Mouse (Mus musculus): ENCODE results near the gene Sf1. TPM values are rescaled to one million over a fixed set of nuclear protein-coding genes. Genes with fewer than 3 reads are reported as not detected.

Gene Sf1
- total RNA-seq, 2 experiments from 2014 or later = 185 to 186 TPM

- intact Hi-C loops (cut with DNase I) = no loop called here
- DNase-seq (ENCODE audit: low spot score in 2 of 2) = no peak
These were observed 49.3 kb downstream of the Sf1 start for GRCm38 (mm10) chr19:6412798-6413197.

DNA sequence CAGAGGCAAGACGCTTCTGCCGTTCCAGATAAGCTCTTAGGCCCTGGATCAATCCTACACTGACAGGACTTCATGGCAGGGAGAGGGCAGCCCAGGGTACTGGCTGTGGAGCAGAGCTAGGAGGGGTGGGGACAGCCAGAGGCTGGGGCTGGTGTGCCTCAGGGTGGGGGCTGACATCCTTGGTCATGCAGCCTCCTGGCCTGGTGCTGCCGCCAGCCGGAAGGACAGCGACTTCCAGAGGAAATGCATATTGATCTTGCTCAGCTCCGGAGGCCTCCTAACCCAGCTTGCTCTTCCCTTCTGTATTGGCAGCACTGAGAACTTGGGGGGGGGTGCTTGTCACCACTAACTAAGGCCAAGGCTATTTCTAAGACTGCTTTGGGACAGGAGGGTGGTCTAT is 52.0 kb downstream of the Sf1 start:
- intact Hi-C loops (cut with DNase I) = loop anchor here (5.0 kb wide), 1 partner anchor 37 kb away; no protein-coding TSS in a partner anchor
- DNase-seq (ENCODE audit: low spot score in 2 of 2) = no peak

- intact Hi-C loops (cut with DNase I) = loop anchor here (5.0 kb wide), 1 partner anchor 36 kb away; no protein-coding TSS in a partner anchor
- DNase-seq (ENCODE audit: low spot score in 2 of 2) = peak in 1 of 2 experiments; percentile 57
These were observed 52.8 kb downstream of the Sf1 start for GRCm38 (mm10) chr19:6416124-6416770.

GRCm38 (mm10) chr19:6416894-6417761 is 53.6 kb downstream of the Sf1 start:
- no peak for DNase-seq (ENCODE audit: low spot score in 2 of 2)
- intact Hi-C loops (cut with DNase I) = loop anchor here (5.0 kb wide), 1 partner anchor 35 kb away; no protein-coding TSS in a partner anchor

- intact Hi-C loops (cut with DNase I) = loop anchor here (5.0 kb wide), 1 partner anchor 34 kb away; no protein-coding TSS in a partner anchor
- peak; percentile 95 to 96 for DNase-seq (ENCODE audit: low spot score in 2 of 2)
These were observed 54.9 kb downstream of the Sf1 start, which contains the start of gene Nrxn2 for GRCm38 (mm10) chr19:6418233-6418879. Nrxn2 (plus strand) TSS chr19:6418731.

GRCm38 (mm10) chr19:6418984-6419692 is 55.6 kb downstream of the Sf1 start:
- no peak for DNase-seq (ENCODE audit: low spot score in 2 of 2)

GRCm38 (mm10) chr19:6419805-6420310 is 56.4 kb downstream of the Sf1 start:
- no peak for DNase-seq (ENCODE audit: low spot score in 2 of 2)
- intact Hi-C loops (cut with DNase I) = loop anchor here (5.0 kb wide), 1 partner anchor 32 kb away; no protein-coding TSS in a partner anchor

More at GRCm38 (mm10) chr19:6418984-6419692, 55.6 kb downstream of the Sf1 start:
- intact Hi-C loops (cut with DNase I) = loop anchor here (5.0 kb wide), 1 partner anchor 33 kb away; no protein-coding TSS in a partner anchor

DNA sequence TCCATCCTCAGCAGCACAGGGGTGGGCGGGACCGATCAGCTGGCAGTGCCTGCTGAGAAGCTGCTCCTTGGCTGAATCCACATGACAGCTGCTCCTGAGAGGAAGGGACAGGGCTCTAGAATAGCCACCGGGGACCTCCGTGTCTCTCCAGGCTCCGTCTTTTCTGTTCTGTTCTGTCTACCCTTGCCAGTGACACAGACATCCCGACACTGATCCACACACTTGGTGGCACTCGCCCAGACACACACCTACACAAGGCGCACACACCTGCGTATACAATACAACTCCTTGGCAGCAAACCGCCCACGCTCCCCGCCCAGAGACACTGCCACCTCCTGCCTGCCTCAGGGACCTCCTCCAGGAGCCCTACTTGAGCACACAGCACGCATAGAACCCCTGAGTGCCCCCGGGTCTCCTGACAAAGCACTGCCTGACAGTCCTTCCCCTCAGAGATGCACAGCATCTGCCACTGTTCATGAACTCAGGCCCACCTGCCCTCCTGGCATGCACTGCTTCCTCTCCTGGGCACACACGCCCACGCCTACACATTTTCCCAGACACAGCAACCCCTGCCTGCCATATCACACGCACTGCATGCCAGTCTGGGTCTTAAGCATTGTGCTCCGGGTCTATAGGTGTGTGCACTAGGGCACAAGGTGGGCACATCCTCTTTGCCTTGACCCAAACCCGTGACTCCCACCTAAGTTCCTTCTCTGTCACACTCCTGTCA is 57.2 kb downstream of the Sf1 start:
- DNase-seq (ENCODE audit: low spot score in 2 of 2) = peak; percentile 62 to 78
- intact Hi-C loops (cut with DNase I) = no loop called here

GRCm38 (mm10) chr19:6421211-6421590 is 57.7 kb downstream of the Sf1 start:
- DNase-seq (ENCODE audit: low spot score in 2 of 2) = peak; percentile 64 to 77
- intact Hi-C loops (cut with DNase I) = no loop called here

DNA sequence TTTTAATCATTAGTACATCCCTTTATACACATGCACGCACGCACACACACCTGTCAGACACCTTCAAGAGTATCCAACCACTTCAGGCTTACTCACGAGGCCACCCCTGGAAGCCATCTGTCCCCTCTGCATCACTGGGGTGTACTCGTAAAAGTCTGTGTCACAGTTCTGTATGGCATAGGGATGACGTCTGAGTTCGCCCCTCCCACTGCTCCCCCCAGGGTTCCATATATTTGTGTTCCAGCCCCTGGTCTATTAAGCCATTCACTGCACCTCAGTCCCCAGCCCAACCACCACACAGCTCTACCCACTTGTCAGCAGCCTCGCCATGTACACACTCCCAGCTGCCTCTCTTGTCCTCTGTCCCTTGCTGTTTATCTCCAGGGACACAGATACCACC is 58.5 kb downstream of the Sf1 start:
- DNase-seq (ENCODE audit: low spot score in 2 of 2) = no peak
- intact Hi-C loops (cut with DNase I) = no loop called here

- intact Hi-C loops (cut with DNase I) = no loop called here
- DNase-seq (ENCODE audit: low spot score in 2 of 2) = peak; percentile 57 to 70
These were observed 59.8 kb downstream of the Sf1 start for GRCm38 (mm10) chr19:6423241-6423640.

GRCm38 (mm10) chr19:6424137-6424881 is 60.8 kb downstream of the Sf1 start:
- no peak for DNase-seq (ENCODE audit: low spot score in 2 of 2)
- intact Hi-C loops (cut with DNase I) = no loop called here

DNA sequence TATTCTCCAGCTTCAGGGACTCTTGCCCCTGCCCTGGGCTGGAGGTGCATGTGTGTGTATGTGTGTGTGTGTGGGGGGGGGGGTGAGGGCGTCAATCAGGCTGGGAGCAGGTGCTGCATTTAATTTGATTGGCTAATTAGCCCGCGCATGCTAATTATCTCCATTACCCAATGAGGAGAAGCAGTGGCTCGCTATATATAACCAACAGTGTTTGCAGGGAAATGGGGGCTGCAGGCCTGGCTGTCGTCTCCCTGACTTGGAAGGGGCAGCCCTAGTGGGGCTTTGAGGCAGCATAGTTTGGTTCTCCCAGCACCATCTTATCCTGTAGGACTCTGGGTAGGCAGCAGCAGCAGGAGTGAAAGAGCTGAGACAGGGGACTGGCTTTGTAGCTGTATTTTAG is 62.1 kb downstream of the Sf1 start:
- intact Hi-C loops (cut with DNase I) = no loop called here
- no peak for DNase-seq (ENCODE audit: low spot score in 2 of 2)

DNA sequence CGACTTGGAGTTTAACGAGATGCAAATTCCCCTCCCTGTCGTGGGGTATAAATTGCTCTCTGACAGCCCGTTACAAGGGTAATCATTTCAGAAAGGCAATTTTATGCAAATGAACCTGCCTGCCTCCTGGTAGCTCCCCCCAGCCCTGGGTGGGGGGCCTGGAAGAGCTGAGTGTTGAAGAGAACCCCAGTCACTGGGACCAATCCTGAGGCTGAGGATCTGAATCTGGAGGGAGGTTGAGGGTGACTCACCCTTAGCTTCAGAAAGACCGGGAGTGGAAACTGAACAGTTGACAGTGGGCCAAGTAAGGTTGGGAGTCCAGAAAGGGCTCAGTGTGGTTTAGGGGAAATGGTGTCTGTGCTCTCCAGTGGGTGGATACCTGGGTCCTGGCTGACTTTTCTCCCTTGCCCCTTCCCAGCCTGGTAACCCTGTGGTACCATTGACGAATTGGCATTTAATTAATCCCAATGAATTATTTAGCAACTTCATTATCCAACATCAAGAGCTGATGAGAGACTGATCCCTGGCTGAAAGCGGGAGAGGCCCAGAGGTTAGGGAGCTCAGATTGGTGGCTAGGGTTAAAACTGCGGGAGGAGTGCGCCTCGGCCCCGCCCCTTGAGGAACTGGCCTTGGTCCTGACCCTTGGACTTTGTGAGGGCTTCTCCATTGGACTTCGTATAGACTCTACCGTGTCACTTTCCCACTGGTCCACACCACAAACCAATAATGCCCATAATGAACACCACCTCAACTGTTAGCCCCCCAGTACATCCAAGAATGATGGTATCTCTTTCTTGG is 63.4 kb downstream of the Sf1 start:
- intact Hi-C loops (cut with DNase I) = no loop called here
- DNase-seq (ENCODE audit: low spot score in 2 of 2) = no peak
